Mouse (Mus musculus): Measurements from ENCODE around the gene Il10. TPM values are rescaled to one million over a fixed set of nuclear protein-coding genes. Genes with fewer than 3 reads are reported as not detected.

Gene Il10
- 0.42 TPM in 1 of 2 replicates, not detected in the other for polyA plus RNA-seq (2015; fragmentation: Nextera tagmentation; extraction: Ambion mirVana)

DNA sequence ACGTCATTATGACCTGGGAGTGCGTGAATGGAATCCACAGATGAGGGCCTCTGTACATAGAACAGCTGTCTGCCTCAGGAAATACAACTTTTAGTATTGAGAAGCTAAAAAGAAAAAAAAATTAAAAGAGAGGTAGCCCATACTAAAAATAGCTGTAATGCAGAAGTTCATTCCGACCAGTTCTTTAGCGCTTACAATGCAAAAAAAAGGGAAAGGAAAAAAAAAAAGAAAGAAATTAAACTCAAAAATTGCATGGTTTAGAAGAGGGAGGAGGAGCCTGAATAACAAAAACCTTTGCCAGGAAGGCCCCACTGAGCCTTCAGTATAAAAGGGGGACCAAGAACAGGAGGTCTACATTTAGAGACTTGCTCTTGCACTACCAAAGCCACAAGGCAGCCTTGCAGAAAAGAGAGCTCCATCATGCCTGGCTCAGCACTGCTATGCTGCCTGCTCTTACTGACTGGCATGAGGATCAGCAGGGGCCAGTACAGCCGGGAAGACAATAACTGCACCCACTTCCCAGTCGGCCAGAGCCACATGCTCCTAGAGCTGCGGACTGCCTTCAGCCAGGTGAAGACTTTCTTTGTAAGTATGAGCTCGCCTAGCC lies at the start of gene Il10:
Gene Il10, plus strand, starts transcription at position 354 of the 607 bp plus-strand sequence.
- Histone ChIP-seq H3K36me3 (no peaks in the 10 kb centered on the region), H3K9ac (no peak within 1 kb of the TSS), H3K4me1 (replicated peaks) (no peaks in the 10 kb centered on the region), H3K4me3 (no peak within 1 kb of the TSS), H3K27ac (no peak within 1 kb of the TSS), H3K27me3 (0 out of 2 replicates have a peak, but pooled peaks cover 3% of the 10 kb centered on the region), H3K4me2 (no peak within 1 kb of the TSS), H3K9me3 (replicated peaks) (no peaks in the 10 kb centered on the region)
- 73% methylated on average over 8 of the region's 8 CpGs for WGBS
- ATAC-seq (replicated peaks; ENCODE audit: insufficient number of reproducible peaks, insufficient read depth, low FRiP score, low read depth), result no peak

DNA sequence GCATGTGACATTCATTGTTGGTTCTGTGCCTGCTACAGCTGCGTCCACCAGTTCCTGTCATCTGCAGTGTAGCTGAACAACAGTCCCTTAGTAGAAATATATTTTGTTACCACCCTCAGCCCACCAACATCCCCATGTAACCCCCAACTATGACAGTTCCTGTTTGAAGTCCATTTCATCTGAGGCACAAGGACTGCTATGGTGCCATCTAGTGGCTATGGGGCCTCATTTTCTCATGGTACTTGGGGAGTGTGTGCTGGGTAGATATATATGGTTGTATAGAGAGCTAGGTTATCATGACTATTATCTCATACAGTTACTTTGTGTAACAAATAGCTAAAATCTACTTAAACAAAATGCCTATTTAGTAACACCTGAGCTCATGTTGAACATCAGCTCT lies 40.2 kb upstream of the Il10 start:
- WGBS, result 35% methylated on average over 1 of the region's 1 CpGs
- ATAC-seq (replicated peaks; ENCODE audit: insufficient number of reproducible peaks, insufficient read depth, low FRiP score, low read depth), result no peak
- Histone ChIP-seq H3K27me3 (no peaks in the 10 kb centered on the region), H3K36me3 (no peaks in the 10 kb centered on the region), H3K9ac (no peak overlapping the region), H3K4me2 (no peak overlapping the region), H3K4me1 (replicated peaks) (no peaks in the 10 kb centered on the region), H3K27ac (no peak overlapping the region), H3K4me3 (no peak overlapping the region), H3K9me3 (replicated peaks) (no peaks in the 10 kb centered on the region)

- Histone ChIP-seq H3K4me1 (replicated peaks) (no peaks in the 10 kb centered on the region), H3K9me3 (replicated peaks) (no peaks in the 10 kb centered on the region), H3K27ac (no peak overlapping the region), H3K36me3 (no peaks in the 10 kb centered on the region), H3K4me3 (no peak overlapping the region), H3K27me3 (no peaks in the 10 kb centered on the region), H3K9ac (no peak overlapping the region), H3K4me2 (no peak overlapping the region)
- WGBS, result 57% methylated on average over 7 of the region's 7 CpGs
- no peak for ATAC-seq (replicated peaks; ENCODE audit: insufficient number of reproducible peaks, insufficient read depth, low FRiP score, low read depth)
These were observed 35.2 kb upstream of the Il10 start for GRCm38 (mm10) chr1:130984441-130984840.

GRCm38 (mm10) chr1:130987001-130987400 lies 32.6 kb upstream of the Il10 start:
- ATAC-seq (replicated peaks; ENCODE audit: insufficient number of reproducible peaks, insufficient read depth, low FRiP score, low read depth), result no peak
- Histone ChIP-seq H3K4me3 (no peak overlapping the region), H3K9ac (no peak overlapping the region), H3K4me2 (no peak overlapping the region), H3K36me3 (no peaks in the 10 kb centered on the region), H3K9me3 (replicated peaks) (no peaks in the 10 kb centered on the region; the same call in 1 of the 2 replicates), H3K27me3 (no peaks in the 10 kb centered on the region), H3K27ac (no peak overlapping the region), H3K4me1 (replicated peaks) (no peaks in the 10 kb centered on the region)
- WGBS, result 81% methylated on average over 5 of the region's 5 CpGs

- H3K4me2 ChIP-seq, result no peak overlapping the region
- ATAC-seq (replicated peaks; ENCODE audit: insufficient number of reproducible peaks, insufficient read depth, low FRiP score, low read depth), result no peak; the same call in 1 of the 2 replicates
- H3K27ac ChIP-seq, result no peak overlapping the region
- no peaks in the 10 kb centered on the region; the same call in 1 of the 2 replicates for H3K9me3 ChIP-seq (replicated peaks)
- no peaks in the 10 kb centered on the region for H3K4me1 ChIP-seq (replicated peaks)
- H3K27me3 ChIP-seq, result no peaks in the 10 kb centered on the region
- no peak overlapping the region for H3K4me3 ChIP-seq
- no peak overlapping the region for H3K9ac ChIP-seq
- no peaks in the 10 kb centered on the region for H3K36me3 ChIP-seq
These were observed 32.2 kb upstream of the Il10 start for GRCm38 (mm10) chr1:130987418-130987817.

- no peak overlapping the region for H3K4me3 ChIP-seq
- H3K4me1 ChIP-seq (replicated peaks), result no peaks in the 10 kb centered on the region
- 79% methylated on average over 3 of the region's 3 CpGs for WGBS
- H3K9me3 ChIP-seq (replicated peaks), result no peaks in the 10 kb centered on the region; the same call in 1 of the 2 replicates
- ATAC-seq (replicated peaks; ENCODE audit: insufficient number of reproducible peaks, insufficient read depth, low FRiP score, low read depth), result no peak
- no peak overlapping the region for H3K4me2 ChIP-seq
- H3K9ac ChIP-seq, result no peak overlapping the region
- no peaks in the 10 kb centered on the region for H3K36me3 ChIP-seq
- no peak overlapping the region for H3K27ac ChIP-seq
- no peaks in the 10 kb centered on the region for H3K27me3 ChIP-seq
These were observed 30.3 kb upstream of the Il10 start for GRCm38 (mm10) chr1:130989331-130989730.

- no peak for ATAC-seq (replicated peaks; ENCODE audit: insufficient number of reproducible peaks, insufficient read depth, low FRiP score, low read depth)
- 89% methylated on average over 1 of the region's 1 CpGs for WGBS
These were observed 29.2 kb upstream of the Il10 start for GRCm38 (mm10) chr1:130990448-130990847.

DNA sequence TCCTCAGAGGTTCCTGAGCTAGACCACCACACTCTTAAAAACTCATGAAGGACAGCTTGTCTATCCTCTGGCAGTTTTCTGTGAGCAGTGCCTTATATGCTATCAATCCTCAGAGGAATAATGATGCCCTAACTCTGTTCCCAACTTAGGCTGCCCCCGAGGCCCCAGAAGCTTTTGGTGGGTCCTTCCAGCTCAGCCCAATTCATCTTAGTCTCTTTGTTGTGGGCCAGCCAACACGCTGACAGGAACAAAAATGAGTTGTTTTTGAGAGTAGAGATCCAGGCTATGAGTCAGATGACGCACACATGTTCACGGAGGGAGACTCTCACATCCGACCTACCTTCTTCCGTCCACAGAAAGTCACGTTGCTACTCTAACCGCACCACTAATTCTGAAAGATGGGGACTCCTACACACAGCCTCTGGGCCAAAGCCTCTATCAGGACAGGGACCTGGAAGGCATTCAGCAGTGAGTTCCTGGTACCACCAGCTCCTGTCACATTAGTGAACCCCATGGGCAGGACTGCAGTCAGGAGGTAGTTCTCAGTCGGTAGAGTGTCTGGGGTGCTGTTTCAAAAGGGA lies 26.0 kb upstream of the Il10 start:
- H3K4me2 ChIP-seq, result no peak overlapping the region
- 79% methylated on average over 9 of the region's 9 CpGs for WGBS
- H3K36me3 ChIP-seq, result no peaks in the 10 kb centered on the region

More at GRCm38 (mm10) chr1:130990448-130990847, 29.2 kb upstream of the Il10 start:
- H3K4me2 ChIP-seq, result no peak overlapping the region
- no peak overlapping the region for H3K27ac ChIP-seq
- no peaks in the 10 kb centered on the region for H3K27me3 ChIP-seq
- no peak overlapping the region for H3K9ac ChIP-seq
- H3K4me3 ChIP-seq, result no peak overlapping the region
- H3K36me3 ChIP-seq, result no peaks in the 10 kb centered on the region
- H3K9me3 ChIP-seq (replicated peaks), result no peaks in the 10 kb centered on the region; the same call in 1 of the 2 replicates
- no peaks in the 10 kb centered on the region for H3K4me1 ChIP-seq (replicated peaks)

GRCm38 (mm10) chr1:130995515-130995914 lies 24.1 kb upstream of the Il10 start:
- Histone ChIP-seq H3K27ac (no peak overlapping the region), H3K9me3 (replicated peaks) (no peaks in the 10 kb centered on the region; the same call in 1 of the 2 replicates), H3K4me2 (no peak overlapping the region), H3K9ac (no peak overlapping the region), H3K4me3 (no peak overlapping the region), H3K4me1 (replicated peaks) (no peaks in the 10 kb centered on the region), H3K36me3 (no peaks in the 10 kb centered on the region), H3K27me3 (no peaks in the 10 kb centered on the region)
- no peak for ATAC-seq (replicated peaks; ENCODE audit: insufficient number of reproducible peaks, insufficient read depth, low FRiP score, low read depth)
- 39% methylated on average over 1 of the region's 1 CpGs for WGBS

More for the DNA sequence above, 26.0 kb upstream of the Il10 start:
- Histone ChIP-seq H3K4me1 (replicated peaks) (no peaks in the 10 kb centered on the region), H3K9ac (no peak overlapping the region), H3K4me3 (no peak overlapping the region), H3K27me3 (no peaks in the 10 kb centered on the region), H3K9me3 (replicated peaks) (no peaks in the 10 kb centered on the region; the same call in 1 of the 2 replicates), H3K27ac (no peak overlapping the region)
- no peak for ATAC-seq (replicated peaks; ENCODE audit: insufficient number of reproducible peaks, insufficient read depth, low FRiP score, low read depth)

DNA sequence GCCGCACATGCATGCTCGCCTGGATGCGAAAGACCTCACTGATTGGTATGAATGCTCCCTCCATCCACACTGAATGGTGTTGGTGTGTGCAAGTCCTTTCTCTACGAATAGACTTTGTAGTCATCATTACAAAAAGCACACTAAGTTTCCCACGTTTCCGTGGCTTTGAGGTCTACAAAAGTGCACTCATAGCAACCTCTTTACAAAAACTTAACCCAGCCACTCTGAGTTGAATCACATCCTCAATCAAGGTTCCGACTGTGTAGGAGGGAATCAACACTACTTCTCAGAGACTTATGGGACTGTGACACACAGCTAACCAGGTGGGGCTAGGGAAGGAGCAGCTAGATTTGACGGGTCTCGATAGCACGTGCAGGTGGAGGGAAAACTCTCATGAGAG lies 23.3 kb upstream of the Il10 start:
- no peaks in the 10 kb centered on the region for H3K4me1 ChIP-seq (replicated peaks)
- H3K27ac ChIP-seq, result no peak overlapping the region
- ATAC-seq (replicated peaks; ENCODE audit: insufficient number of reproducible peaks, insufficient read depth, low FRiP score, low read depth), result no peak
- H3K27me3 ChIP-seq, result no peaks in the 10 kb centered on the region
- 90% methylated on average over 10 of the region's 10 CpGs for WGBS
- H3K4me3 ChIP-seq, result no peak overlapping the region
- H3K9ac ChIP-seq, result no peak overlapping the region
- H3K9me3 ChIP-seq (replicated peaks), result no peaks in the 10 kb centered on the region
- no peak overlapping the region for H3K4me2 ChIP-seq
- H3K36me3 ChIP-seq, result no peaks in the 10 kb centered on the region

GRCm38 (mm10) chr1:130997441-130997840 lies 22.2 kb upstream of the Il10 start:
- Histone ChIP-seq H3K4me2 (no peak overlapping the region), H3K4me3 (no peak overlapping the region), H3K27me3 (no peaks in the 10 kb centered on the region), H3K27ac (no peak overlapping the region), H3K9me3 (replicated peaks) (no peaks in the 10 kb centered on the region), H3K9ac (no peak overlapping the region), H3K36me3 (no peaks in the 10 kb centered on the region), H3K4me1 (replicated peaks) (no peaks in the 10 kb centered on the region)
- 82% methylated on average over 4 of the region's 4 CpGs for WGBS
- no peak for ATAC-seq (replicated peaks; ENCODE audit: insufficient number of reproducible peaks, insufficient read depth, low FRiP score, low read depth)

DNA sequence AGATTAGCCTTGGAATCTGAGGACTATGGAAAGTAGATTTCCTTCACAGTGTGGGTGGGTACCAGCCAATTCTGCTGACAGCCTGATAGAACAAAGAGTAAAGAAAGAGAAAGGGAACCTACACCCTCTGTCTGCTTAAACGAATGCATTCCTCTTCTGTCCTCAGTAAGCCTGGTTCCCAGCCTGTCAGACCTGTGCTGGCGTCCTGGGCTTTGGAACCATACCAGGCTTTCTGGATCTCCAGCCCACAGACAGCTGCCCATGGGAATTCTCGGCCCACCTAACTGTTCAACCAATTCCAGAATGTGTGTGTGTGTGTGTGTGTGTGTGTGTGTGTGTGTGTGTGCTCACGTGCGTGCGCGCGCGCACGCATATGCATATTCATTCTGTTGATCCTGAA lies 21.3 kb upstream of the Il10 start:
- H3K36me3 ChIP-seq, result no peaks in the 10 kb centered on the region
- H3K27ac ChIP-seq, result no peak overlapping the region
- H3K9ac ChIP-seq, result no peak overlapping the region
- H3K27me3 ChIP-seq, result no peaks in the 10 kb centered on the region
- ATAC-seq (replicated peaks; ENCODE audit: insufficient number of reproducible peaks, insufficient read depth, low FRiP score, low read depth), result no peak
- H3K4me3 ChIP-seq, result no peak overlapping the region
- H3K9me3 ChIP-seq (replicated peaks), result no peaks in the 10 kb centered on the region
- peaks cover 2% of the 10 kb centered on the region for H3K4me1 ChIP-seq (replicated peaks)
- H3K4me2 ChIP-seq, result no peak overlapping the region
- 83% methylated on average over 10 of the region's 10 CpGs for WGBS
